Mouse (Mus musculus): Measurements from ENCODE around the gene Ip6k1.

- TF ChIP-seq CTCF (IDR thresholded peaks at IDR 0.05) = no peak
- no peak for TF ChIP-seq EP300 (IDR thresholded peaks at IDR 0.05)
Measured at GRCm38 (mm10) chr9:108047601-108048565, 45.6 kb downstream of the Ip6k1 start.
